Mouse (Mus musculus): ENCODE measurements at regions not wholly inside any gene's neighbourhood (a gene's known extent, or its start where the extent isn't known, plus 50 kb on each side); places are given as distances from the start of the nearest gene placed in this dataset.
"Not testable (repeated sequence)": the region's sequence is repeated elsewhere in the genome, so short reads cannot be mapped to it uniquely, and the experiment has no call there.

DNA sequence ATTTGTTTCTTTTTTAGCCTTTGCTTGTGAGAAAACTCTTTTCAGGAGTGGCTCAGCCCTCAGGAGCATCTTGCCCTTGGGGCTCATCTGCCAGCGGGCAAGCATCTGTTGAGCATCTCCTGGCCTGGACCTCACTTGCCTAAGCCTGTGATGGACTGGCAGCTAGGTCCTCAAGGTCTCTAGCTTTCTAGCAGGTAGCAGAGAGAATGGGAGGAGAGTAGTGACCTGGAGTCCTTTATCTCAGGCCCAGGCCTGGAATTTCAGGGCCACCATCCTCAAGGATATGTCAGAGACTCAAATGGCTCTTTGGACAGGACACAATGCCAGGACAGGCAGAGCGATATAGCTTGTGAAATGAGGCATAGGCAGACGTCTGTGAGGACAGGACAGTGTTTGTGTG lies 59.3 kb upstream of the Klf13 start:
- Histone ChIP-seq H3K4me2 (ENCODE audit: low read length) (no peak overlapping the region), H3K4me1 (replicated peaks; ENCODE audit: control insufficient read depth, insufficient read depth, low read length) (no peaks in the 10 kb centered on the region), H3K27me3 (replicated peaks; ENCODE audit: control insufficient read depth, insufficient read depth, low read length) (no peaks in the 10 kb centered on the region), H3K4me3 (replicated peaks; ENCODE audit: low read length) (no peak overlapping the region), H3K9ac (replicated peaks; ENCODE audit: low read depth, low read length) (no peak overlapping the region), H3K36me3 (ENCODE audit: control insufficient read depth, insufficient read depth) (no peaks in the 10 kb centered on the region), H3K9me3 (ENCODE audit: control insufficient read depth, low read length) (no peaks in the 10 kb centered on the region), H3K27ac (ENCODE audit: low read length) (no peak overlapping the region)
- WGBS: 75% methylated on average over 3 of the region's 3 CpGs
- no peak for ATAC-seq

DNA sequence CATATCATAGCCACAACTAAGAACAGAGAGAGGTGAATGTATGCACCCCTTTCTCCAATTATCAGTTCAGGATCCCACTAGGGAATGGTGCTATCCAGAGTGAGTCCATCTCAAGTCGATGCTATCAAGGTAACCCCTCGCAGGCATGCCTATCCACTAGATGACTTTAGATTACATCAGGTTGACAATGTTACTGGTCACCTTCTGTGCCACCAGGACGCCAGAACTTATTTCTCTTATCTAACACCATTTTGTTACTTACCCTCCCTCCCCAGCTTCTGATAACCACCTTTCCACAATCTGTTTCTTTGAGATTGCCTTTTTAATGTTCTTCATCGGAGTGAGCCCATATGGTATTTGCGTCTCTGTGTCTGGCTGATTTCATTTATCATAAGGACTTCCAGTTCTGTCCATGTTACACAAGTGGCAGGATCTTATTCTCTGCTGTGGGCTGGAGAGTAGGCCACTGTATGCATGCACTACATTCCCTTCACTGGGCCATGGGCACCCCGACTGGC lies 57.9 kb upstream of the Klf13 start:
- no peak overlapping the region for H3K4me2 ChIP-seq (ENCODE audit: low read length)
- no peak for ATAC-seq
- H3K27me3 ChIP-seq (replicated peaks; ENCODE audit: control insufficient read depth, insufficient read depth, low read length): no peaks in the 10 kb centered on the region
- no peaks in the 10 kb centered on the region for H3K36me3 ChIP-seq (ENCODE audit: control insufficient read depth, insufficient read depth)
- 0 out of 2 replicates have a peak, but pooled peaks cover 1% of the 10 kb centered on the region for H3K4me1 ChIP-seq (replicated peaks; ENCODE audit: control insufficient read depth, insufficient read depth, low read length)
- no peaks in the 10 kb centered on the region for H3K9me3 ChIP-seq (ENCODE audit: control insufficient read depth, low read length)
- H3K4me3 ChIP-seq (replicated peaks; ENCODE audit: low read length): no peak overlapping the region
- H3K9ac ChIP-seq (replicated peaks; ENCODE audit: low read depth, low read length): no peak overlapping the region
- no peak overlapping the region for H3K27ac ChIP-seq (ENCODE audit: low read length)
- WGBS: 84% methylated on average over 6 of the region's 6 CpGs

GRCm38 (mm10) chr7:63995255-63995980 lies 56.7 kb upstream of the Klf13 start:
- Histone ChIP-seq H3K27ac (ENCODE audit: low read length) (no peak overlapping the region), H3K4me1 (replicated peaks; ENCODE audit: control insufficient read depth, insufficient read depth, low read length) (0 out of 2 replicates have a peak, but pooled peaks cover 3% of the 10 kb centered on the region), H3K9me3 (ENCODE audit: control insufficient read depth, low read length) (no peaks in the 10 kb centered on the region), H3K27me3 (replicated peaks; ENCODE audit: control insufficient read depth, insufficient read depth, low read length) (no peaks in the 10 kb centered on the region), H3K4me3 (replicated peaks; ENCODE audit: low read length) (no peak overlapping the region), H3K9ac (replicated peaks; ENCODE audit: low read depth, low read length) (no peak overlapping the region), H3K36me3 (ENCODE audit: control insufficient read depth, insufficient read depth) (no peaks in the 10 kb centered on the region), H3K4me2 (ENCODE audit: low read length) (no peak overlapping the region)
- ATAC-seq: no peak
- WGBS: 89% methylated on average over 3 of the region's 3 CpGs

- 78% methylated on average over 3 of the region's 3 CpGs for WGBS
These were observed 56.1 kb upstream of the Klf13 start for GRCm38 (mm10) chr7:63994769-63995168.

DNA sequence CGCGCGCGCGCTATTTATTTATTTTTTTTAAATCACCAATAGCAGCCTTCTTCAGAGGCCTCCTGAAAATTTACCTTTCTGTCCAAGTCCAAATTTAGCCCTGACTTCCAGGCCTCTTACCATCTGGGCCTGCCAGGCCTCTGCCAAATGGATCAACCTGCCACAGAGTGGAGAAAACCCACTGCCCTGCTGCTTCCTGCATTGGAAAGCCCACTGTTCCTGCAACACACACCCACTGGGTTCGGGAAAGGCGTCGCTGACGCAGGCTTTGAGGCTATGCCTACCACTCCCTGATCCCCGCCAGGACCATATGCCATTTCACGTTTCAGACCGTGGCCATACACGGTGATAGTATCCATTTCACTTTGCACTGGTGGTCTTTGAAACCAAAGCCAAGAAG lies 53.4 kb upstream of the Klf13 start:
- Histone ChIP-seq H3K27me3 (replicated peaks; ENCODE audit: control insufficient read depth, insufficient read depth, low read length) (no peaks in the 10 kb centered on the region), H3K4me1 (replicated peaks; ENCODE audit: control insufficient read depth, insufficient read depth, low read length) (peaks cover 10% of the 10 kb centered on the region), H3K9me3 (ENCODE audit: control insufficient read depth, low read length) (no peaks in the 10 kb centered on the region), H3K36me3 (ENCODE audit: control insufficient read depth, insufficient read depth) (no peaks in the 10 kb centered on the region), H3K4me3 (replicated peaks; ENCODE audit: low read length) (no peak overlapping the region), H3K27ac (ENCODE audit: low read length) (no peak overlapping the region), H3K9ac (replicated peaks; ENCODE audit: low read depth, low read length) (no peak overlapping the region), H3K4me2 (ENCODE audit: low read length) (no peak overlapping the region)
- WGBS: 93% methylated on average over 13 of the region's 13 CpGs
- ATAC-seq: no peak

More at GRCm38 (mm10) chr7:63994769-63995168, 56.1 kb upstream of the Klf13 start:
- not testable (repeated sequence) for H3K4me3 ChIP-seq (replicated peaks; ENCODE audit: low read length); H3K27ac ChIP-seq (ENCODE audit: low read length); H3K9ac ChIP-seq (replicated peaks; ENCODE audit: low read depth, low read length); H3K9me3 ChIP-seq (ENCODE audit: control insufficient read depth, low read length); H3K27me3 ChIP-seq (replicated peaks; ENCODE audit: control insufficient read depth, insufficient read depth, low read length); H3K36me3 ChIP-seq (ENCODE audit: control insufficient read depth, insufficient read depth); ATAC-seq; H3K4me2 ChIP-seq (ENCODE audit: low read length); H3K4me1 ChIP-seq (replicated peaks; ENCODE audit: control insufficient read depth, insufficient read depth, low read length)

DNA sequence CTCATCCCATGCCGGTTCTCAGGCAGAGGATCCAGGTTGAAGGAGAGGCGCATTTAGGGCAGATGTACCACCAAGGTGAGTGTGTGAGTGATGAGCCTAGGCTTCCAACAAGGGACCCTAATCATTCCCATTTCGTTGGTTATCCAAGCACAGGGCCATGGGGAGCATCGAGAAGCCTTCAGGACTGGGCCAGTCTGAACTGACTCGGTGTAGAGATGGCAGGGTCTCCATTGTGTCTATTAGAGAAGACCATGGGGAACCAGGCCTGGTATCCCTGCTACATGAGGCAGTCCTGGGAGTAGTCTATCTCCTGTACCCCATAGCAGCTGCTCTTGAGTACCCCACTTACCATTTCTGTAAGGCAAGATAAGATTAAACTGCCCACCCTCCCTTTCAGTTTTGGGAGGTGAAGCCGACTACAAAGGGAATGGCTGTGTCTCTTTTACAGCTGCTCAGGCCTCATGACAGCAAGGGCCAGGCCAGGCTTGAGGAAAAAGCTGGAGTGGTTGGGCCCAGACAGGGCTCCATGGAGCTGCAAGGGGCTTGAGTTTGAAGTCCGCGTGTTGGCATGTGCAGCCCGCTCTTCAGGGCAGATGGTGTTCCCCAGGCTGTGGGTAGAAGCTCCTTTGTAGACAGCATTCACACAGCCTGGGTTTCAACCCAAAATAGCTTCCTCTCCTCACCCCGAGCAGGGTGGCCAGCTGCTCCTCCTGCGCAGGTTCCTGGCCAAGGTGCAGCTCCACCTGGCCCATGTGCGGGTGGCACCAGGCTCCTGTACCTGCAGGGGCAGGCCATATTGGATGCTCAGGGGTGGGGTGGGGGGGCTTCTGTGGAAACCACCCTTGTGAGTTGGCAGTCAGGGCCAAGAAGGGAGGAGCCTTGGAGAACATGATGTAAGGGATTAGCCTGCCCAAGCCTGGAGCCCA lies 52.6 kb upstream of the Klf13 start:
- 86% methylated on average over 12 of the region's 12 CpGs for WGBS
- Histone ChIP-seq H3K27ac (ENCODE audit: low read length) (no peak overlapping the region; the same call in 1 of the 2 replicates), H3K9me3 (ENCODE audit: control insufficient read depth, low read length) (no peaks in the 10 kb centered on the region), H3K4me2 (ENCODE audit: low read length) (no peak overlapping the region), H3K4me1 (replicated peaks; ENCODE audit: control insufficient read depth, insufficient read depth, low read length) (peaks cover 18% of the 10 kb centered on the region), H3K4me3 (replicated peaks; ENCODE audit: low read length) (no peak overlapping the region), H3K27me3 (replicated peaks; ENCODE audit: control insufficient read depth, insufficient read depth, low read length) (no peaks in the 10 kb centered on the region), H3K9ac (replicated peaks; ENCODE audit: low read depth, low read length) (no peak overlapping the region), H3K36me3 (ENCODE audit: control insufficient read depth, insufficient read depth) (no peaks in the 10 kb centered on the region)
- ATAC-seq: no peak

DNA sequence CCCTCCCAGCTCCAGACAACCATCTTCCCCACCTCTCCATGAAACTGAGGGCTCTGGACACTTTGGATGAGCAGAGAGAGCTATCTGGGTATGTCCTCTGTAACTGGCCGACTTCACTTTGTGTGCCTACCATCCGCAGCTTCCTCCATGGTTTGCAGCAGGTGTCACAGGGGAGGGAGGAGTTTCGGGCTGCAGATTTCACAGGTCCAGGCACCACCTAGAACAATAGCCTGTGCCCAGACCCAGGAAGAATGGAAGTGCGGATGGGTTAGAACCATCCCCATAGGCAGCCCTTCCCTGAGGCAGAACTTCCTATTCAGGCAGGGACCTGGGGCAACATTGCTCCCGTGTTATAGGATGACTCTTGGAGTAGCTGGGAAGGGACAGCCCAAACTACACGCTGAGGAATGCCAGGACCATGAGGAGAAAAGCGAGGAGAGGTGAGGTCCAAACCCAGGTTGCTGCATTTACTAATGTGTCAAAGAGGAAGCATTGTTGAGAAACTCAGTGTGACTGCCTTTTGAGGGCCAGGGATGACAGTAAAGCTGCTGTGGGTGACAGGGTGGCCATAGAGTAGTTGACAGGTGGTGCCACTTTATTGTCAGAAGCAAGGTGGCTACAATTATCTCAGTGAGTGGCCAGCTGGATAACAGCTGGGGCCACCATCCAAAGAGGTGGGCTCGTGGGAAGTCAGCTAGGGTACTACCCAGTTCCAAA lies 51.8 kb upstream of the Klf13 start:
- Histone ChIP-seq H3K27me3 (replicated peaks; ENCODE audit: control insufficient read depth, insufficient read depth, low read length) (no peaks in the 10 kb centered on the region), H3K36me3 (ENCODE audit: control insufficient read depth, insufficient read depth) (no peaks in the 10 kb centered on the region), H3K4me2 (ENCODE audit: low read length) (no peak overlapping the region), H3K4me3 (replicated peaks; ENCODE audit: low read length) (no peak overlapping the region), H3K9ac (replicated peaks; ENCODE audit: low read depth, low read length) (no peak overlapping the region), H3K9me3 (ENCODE audit: control insufficient read depth, low read length) (no peaks in the 10 kb centered on the region), H3K27ac (ENCODE audit: low read length) (no peak overlapping the region), H3K4me1 (replicated peaks; ENCODE audit: control insufficient read depth, insufficient read depth, low read length) (peaks cover 22% of the 10 kb centered on the region)
- no peak for ATAC-seq
- WGBS: 83% methylated on average over 8 of the region's 8 CpGs

DNA sequence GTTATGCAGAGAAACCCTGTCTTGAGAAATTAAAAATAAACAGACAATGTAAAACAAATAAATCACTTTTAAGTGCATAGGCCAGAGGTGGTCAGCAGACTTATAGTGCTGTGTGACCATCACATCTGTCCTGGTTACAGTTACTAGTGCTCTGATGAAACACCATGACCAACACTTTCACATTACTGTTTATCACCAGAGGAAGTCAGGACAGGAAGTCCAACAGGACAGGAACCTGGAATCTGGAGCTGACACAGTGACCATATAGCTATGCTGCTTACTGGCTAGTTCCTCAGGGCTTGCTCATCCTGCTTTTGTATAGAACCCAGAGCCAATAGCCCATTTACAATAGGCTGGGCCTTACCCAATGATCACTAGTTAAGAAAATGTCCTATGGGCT lies 51.0 kb upstream of the Klf13 start:
- ATAC-seq: no peak
- H3K27me3 ChIP-seq (replicated peaks; ENCODE audit: control insufficient read depth, insufficient read depth, low read length): no peaks in the 10 kb centered on the region

More for the DNA sequence above, 51.0 kb upstream of the Klf13 start:
- Histone ChIP-seq H3K36me3 (ENCODE audit: control insufficient read depth, insufficient read depth) (no peaks in the 10 kb centered on the region), H3K27ac (ENCODE audit: low read length) (no peak overlapping the region), H3K9me3 (ENCODE audit: control insufficient read depth, low read length) (no peaks in the 10 kb centered on the region), H3K4me3 (replicated peaks; ENCODE audit: low read length) (no peak overlapping the region), H3K9ac (replicated peaks; ENCODE audit: low read depth, low read length) (no peak overlapping the region), H3K4me1 (replicated peaks; ENCODE audit: control insufficient read depth, insufficient read depth, low read length) (peaks cover 22% of the 10 kb centered on the region), H3K4me2 (ENCODE audit: low read length) (no peak overlapping the region)

All from forebrain, embryonic 16.5 days (tissue).